Mouse (Mus musculus): Measurements from ENCODE around the gene Kcnj14.

Gene Kcnj14

GRCm38 (mm10) chr7:45797661-45798510 is 26.7 kb downstream of the Kcnj14 start:
- in situ Hi-C loops (cut with MboI, MseI): no loop called here

DNA sequence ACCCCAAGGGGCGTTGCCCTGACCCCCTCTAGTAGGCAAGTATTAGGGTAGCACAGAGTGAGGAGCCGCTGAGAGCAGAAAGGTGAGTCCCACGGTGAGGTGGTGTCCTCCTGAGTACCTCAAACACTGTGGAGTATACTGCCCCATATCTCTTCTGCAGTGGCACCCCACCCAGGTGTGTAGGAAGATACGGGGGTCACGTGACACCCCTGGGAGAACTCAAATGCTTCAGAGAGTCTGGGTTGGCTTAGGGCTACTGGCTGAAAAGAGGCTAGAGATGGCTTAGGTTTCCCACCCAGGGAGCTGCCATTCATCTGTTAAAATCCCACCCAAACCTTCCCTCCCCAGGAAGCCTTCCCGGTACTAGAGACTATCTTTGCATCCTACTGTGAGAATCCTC is 27.6 kb downstream of the Kcnj14 start:
- in situ Hi-C loops (cut with MboI, MseI): no loop called here

DNA sequence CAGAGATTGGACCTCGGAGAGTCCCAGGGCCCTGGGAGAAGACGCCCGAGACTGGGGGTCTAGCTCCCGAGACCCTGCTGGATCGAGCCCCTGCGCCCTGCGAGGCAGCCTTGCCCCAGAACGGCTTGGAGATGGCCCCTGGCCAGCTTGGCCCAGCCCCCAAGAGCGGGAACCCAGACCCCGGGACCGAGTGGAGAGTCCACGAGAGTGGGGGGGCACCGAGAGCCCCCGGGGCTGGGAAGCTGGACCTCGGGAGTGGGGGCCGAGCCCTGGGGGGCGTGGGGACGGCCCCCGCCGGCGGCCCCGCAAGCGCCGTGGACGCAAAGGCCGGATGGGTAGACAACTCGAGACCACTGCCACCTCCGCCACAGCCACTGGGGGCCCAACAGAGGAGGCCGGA is 29.6 kb downstream of the Kcnj14 start:
- in situ Hi-C loops (cut with MboI, MseI): no loop called here

GRCm38 (mm10) chr7:45793969-45794585 is 30.5 kb downstream of the Kcnj14 start:
- in situ Hi-C loops (cut with MboI, MseI): no loop called here

DNA sequence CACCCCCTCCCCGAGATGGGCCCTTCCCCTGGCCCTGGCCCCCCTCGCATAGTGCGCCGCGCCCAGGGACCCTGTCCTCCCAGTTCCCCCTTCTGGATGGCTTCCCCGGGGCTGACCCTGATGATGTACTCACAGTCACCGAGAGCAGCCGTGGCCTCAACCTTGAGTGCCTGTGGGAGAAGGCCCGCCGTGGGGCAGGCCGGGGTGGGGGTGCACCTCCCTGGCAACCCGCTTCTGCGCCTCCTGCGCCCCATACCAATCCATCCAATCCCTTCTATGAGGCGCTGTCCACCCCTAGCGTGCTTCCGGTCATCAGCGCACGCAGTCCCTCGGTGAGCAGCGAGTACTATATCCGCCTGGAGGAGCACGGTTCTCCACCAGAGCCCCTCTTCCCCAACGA is 31.3 kb downstream of the Kcnj14 start:
- in situ Hi-C loops (cut with MboI, MseI): no loop called here

DNA sequence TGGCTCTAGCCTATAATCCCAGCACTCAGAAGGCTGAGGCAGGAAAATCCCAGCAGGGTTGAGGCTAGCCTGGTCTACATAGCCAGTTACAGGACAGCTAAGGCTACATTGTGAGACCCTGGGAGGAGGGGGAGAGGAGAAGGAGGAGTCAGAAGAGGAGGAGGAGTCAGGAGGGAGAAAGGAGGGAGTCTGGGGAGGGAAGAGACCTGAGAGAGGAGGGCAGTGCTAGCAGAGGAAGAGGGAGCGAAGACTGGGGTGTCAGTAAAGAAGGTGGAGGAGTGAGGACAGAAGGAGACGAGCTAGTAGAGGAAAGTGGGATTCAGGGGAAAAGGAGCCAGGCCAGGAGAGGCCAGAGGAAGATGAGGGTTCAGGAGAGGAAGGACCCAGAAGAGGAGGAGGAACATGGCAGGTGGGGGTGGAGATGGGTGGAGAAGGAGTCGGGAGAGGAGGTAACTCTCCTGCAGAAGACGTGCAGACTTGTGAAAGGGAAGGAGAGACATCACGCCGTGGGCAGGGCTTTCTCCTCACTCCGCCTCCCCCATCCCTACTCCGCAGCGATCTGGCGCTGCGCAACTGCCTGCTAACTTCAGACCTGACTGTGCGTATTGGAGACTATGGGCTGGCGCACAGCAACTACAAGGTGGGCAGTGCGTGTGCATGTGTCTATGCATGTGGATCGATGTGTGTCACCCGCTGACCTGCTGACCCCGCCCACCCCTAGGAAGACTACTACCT is 32.7 kb downstream of the Kcnj14 start:
- in situ Hi-C loops (cut with MboI, MseI): no loop called here

- in situ Hi-C loops (cut with MboI, MseI): no loop called here
Measured at GRCm38 (mm10) chr7:45790721-45791120, 33.9 kb downstream of the Kcnj14 start.

DNA sequence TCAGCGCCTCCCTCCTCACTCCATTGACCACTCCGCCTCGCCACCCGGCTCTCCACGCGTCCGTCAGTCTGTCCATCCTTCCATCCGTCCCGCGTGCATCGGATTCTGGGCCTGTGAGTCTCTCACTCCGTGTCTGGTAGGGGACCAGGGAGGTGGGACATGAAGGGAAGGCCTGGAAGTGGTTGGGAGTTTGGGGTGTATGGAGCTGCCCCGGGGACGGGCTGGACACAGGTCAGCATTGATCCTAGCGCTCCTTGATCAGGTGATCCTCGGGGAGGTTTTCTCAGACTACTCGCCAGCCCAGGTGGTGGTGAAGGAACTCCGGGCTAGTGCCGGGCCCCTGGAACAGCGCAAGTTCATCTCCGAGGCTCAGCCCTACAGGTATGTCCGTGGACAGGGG is 36.9 kb downstream of the Kcnj14 start:
- in situ Hi-C loops (cut with MboI, MseI): no loop called here

DNA sequence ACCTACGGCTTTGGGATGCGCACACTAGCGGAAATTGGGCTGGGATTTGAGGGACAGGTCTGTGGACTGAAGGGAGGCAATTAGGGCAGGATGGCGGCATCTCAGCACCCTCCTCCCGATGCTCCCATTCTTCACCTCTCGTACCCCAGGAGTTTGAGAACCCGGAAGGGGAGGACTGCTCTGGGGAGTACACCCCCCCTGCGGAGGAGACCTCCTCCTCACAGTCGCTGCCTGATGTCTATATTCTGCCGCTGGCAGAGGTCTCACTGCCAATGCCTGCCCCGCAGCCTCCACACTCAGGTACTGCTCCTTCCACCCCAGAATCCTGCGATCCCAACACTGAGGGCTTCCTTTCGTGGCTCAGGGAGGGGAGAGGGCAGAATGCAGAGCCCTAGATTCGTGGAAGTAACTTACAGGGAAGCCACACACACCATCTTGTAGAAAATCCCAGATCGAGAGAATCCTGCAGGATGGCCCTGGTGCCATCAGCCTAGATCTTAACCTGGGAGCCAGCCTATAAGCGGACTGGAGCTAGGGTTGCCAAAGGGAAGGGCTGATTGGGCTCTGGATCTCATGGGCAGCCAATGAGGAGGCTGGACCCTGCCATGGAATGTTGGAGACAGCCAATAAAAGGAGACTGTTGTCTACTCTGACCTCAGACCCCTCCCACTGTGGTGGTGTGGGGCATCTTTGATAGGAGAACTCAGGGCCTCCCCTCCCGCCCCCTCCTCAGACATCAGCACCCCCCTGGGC is 37.7 kb downstream of the Kcnj14 start:
- in situ Hi-C loops (cut with MboI, MseI): no loop called here

DNA sequence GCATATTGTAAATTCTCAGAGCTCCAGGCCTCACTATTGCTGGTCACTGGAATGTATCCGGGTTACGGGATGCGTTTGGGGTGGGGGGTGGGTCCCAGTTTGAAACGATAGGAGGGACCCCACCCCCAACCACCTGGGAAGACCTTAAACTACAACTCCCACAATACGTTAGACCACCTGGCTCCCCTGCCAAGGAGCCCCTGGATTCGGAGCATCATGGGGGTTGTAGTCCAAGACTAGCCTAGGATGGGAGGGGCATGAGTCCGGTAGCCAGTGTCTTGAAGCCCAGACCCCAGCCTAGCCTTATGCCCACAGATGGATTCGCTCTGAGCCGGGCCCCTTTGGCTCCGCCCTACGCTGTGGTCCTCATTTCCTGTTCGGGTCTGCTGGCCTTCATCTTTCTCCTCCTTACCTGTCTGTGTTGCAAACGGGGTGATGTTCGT is 38.4 kb downstream of the Kcnj14 start:
- in situ Hi-C loops (cut with MboI, MseI): no loop called here

DNA sequence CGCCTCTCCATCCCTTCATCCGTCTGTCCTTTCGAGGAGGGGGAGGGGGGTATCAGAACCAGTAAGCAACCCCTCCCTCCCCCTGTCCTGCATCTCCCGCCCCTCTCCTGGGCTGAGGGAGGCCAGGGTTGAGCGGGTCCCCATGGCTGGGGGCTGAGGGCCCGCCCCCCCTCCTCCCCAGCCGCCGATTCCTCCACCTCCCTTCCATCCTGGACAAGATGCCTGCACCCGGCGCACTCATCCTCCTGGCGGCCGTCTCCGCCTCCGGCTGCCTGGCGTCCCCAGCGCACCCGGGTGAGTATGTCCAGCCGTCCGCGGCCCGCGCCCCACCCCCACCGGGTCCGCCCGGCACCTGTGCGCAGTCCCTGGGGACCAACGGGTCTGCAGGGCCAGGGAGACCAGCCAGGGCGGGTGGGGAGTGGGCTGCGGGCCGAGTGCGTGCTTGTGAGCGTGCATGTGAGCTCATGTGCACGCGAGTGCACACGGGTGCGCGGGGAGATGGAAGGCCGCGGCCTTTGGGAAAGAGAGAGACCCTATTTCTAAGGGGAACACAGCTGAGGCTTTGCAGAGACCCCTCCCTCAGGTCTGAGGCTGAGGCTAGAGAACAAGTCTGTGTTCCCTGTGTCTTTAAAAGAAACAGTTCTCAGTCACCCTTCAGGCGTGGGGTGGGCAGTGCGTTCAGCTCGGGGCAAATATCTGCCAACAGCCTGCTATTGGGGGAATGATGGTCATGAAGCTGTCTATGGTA is 39.0 kb downstream of the Kcnj14 start:
- in situ Hi-C loops (cut with MboI, MseI): no loop called here

- in situ Hi-C loops (cut with MboI, MseI): no loop called here
Measured at GRCm38 (mm10) chr7:45784524-45785372, 39.8 kb downstream of the Kcnj14 start, which contains the start of gene Sult2b1. Gene Sult2b1, minus strand, starts transcription at chr7:45784669.

- in situ Hi-C loops (cut with MboI, MseI): no loop called here
Measured at GRCm38 (mm10) chr7:45783511-45784091, 41.0 kb downstream of the Kcnj14 start, which contains the start of gene Lmtk3. Gene Lmtk3, plus strand, starts transcription at chr7:45783738.

- in situ Hi-C loops (cut with MboI, MseI): no loop called here
Measured at GRCm38 (mm10) chr7:45782271-45782670, 42.3 kb downstream of the Kcnj14 start.

- in situ Hi-C loops (cut with MboI, MseI): no loop called here
Measured at GRCm38 (mm10) chr7:45779081-45779641, 45.4 kb downstream of the Kcnj14 start.

DNA sequence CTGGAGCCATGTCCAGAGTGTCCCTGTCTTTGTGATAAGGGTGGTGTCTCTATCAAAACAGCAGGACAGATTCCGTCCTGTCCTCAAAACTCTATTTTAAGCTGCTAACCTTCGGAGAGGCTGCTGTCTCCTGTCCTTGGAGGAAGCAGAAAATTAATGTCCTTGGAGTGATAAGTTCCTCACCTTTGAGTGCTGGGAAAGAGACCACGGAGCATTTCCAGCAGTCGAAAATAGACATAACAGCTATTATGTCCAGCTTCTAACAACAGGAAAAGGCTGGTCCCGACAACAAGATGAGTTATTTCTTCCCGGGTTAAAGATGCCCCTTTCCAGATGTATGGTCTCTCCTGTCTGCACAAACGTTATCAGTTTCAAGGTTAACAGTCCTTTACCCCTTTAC is 49.3 kb downstream of the Kcnj14 start:
- in situ Hi-C loops (cut with MboI, MseI): no loop called here

DNA sequence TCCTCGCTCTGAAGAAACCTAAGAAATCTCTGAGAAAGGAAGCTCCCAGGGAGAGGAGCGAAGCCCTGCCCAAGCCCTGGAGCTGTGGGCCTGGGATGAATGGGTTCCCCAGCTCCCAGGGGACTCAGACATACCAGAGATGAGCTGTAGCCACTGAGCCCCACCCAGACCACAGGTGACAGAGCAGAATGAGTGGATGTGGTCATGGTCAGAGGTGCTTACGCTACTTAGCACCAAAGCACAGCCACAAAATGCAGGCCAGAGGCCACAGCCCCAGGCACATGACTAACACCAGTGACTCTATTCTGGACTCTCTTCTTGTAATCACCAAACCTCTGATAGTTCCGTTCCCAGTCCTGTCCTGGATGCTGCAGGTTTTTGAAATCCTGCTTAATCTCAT is 53.5 kb downstream of the Kcnj14 start:
- in situ Hi-C loops (cut with MboI, MseI): no loop called here

DNA sequence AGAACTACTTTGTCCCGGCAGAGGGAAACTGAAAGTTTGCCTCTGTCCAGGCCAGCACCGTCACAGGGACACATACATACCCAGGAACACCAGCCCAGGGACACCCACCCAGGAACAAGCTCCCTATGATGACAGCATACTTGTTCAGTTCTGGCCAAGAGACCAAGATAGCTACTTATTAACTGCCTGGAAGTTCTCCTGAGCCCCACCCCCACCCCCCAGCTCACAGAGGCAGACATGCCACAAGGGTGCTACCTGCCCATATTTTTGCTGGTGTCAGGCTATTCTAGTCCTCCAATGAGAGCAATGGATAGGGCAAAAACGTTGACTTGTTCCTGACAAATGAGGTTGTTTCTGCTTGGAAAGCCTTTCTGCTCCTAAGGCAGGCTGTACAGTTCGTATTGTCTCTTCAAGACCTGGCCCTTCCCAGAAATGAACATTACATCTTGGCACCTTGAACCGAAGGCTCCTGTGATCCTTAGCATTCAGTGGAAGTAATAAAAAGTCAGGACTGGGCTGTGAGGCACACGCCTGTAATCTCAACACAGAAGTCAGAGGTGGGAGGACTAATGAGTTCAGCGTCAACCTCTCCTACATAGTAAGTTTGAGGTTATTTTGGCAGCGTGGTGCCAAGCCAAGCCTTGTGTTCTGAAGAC is 54.0 kb downstream of the Kcnj14 start:
- in situ Hi-C loops (cut with MboI, MseI): no loop called here

DNA sequence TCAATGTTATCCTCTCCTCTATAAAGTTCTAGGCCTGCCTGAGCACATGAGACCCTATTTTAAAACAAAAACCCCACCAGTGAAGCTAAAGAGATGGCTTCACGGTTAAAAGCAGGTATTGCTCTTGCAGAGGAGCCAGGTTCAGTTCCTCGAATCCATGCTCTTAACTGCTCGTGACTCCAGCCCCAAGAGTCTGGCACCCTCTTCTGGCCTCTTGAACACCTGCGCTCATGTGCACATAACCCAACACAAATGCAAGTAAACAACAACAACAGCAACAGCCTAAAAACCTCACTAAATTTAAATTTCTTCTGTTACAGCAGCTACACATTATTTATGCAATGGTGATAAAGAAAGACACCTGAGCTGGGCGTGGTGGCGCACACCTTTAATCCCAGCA is 57.1 kb downstream of the Kcnj14 start:
- in situ Hi-C loops (cut with MboI, MseI): no loop called here

Data from regulatory T cell (primary cell).